Mouse (Mus musculus): ENCODE measurements at regions not wholly inside any gene's neighbourhood (a gene's known extent, or its start where the extent isn't known, plus 50 kb on each side); places are given as distances from the start of the nearest gene placed in this dataset.
"Not testable (repeated sequence)": the region's sequence is repeated elsewhere in the genome, so short reads cannot be mapped to it uniquely, and the experiment has no call there.

- DNase-seq (ENCODE audit: low read depth) = no peak
Measured at GRCm38 (mm10) chr6:6388835-6389440, 172.0 kb upstream of the Slc25a13 start.

- no peak for DNase-seq (ENCODE audit: low read depth)
Measured at GRCm38 (mm10) chr6:6387571-6387970, 170.6 kb upstream of the Slc25a13 start.

- DNase-seq (ENCODE audit: low read depth) = no peak
Measured at GRCm38 (mm10) chr6:6384971-6385370, 168.0 kb upstream of the Slc25a13 start.

- no peak for DNase-seq (ENCODE audit: low read depth)
Measured at GRCm38 (mm10) chr6:6384441-6384840, 167.5 kb upstream of the Slc25a13 start.

GRCm38 (mm10) chr6:6372421-6372820 lies 155.4 kb upstream of the Slc25a13 start:
- DNase-seq (ENCODE audit: low read depth) = no peak

GRCm38 (mm10) chr6:6371444-6372093 lies 154.6 kb upstream of the Slc25a13 start:
- no peak for DNase-seq (ENCODE audit: low read depth)

- no peak for DNase-seq (ENCODE audit: low read depth)
Measured at GRCm38 (mm10) chr6:6364037-6364436, 147.1 kb upstream of the Slc25a13 start.

GRCm38 (mm10) chr6:6362678-6363354 lies 145.8 kb upstream of the Slc25a13 start:
- DNase-seq (ENCODE audit: low read depth) = no peak

GRCm38 (mm10) chr6:6361181-6361580 lies 144.2 kb upstream of the Slc25a13 start:
- not testable (repeated sequence) for DNase-seq (ENCODE audit: low read depth)

GRCm38 (mm10) chr6:6357477-6357876 lies 140.5 kb upstream of the Slc25a13 start:
- DNase-seq (ENCODE audit: low read depth) = no peak

- no peak for DNase-seq (ENCODE audit: low read depth)
Measured at GRCm38 (mm10) chr6:6356967-6357366, 140.0 kb upstream of the Slc25a13 start.

- no peak for DNase-seq (ENCODE audit: low read depth)
Measured at GRCm38 (mm10) chr6:6335251-6335650, 118.3 kb upstream of the Slc25a13 start.

- DNase-seq (ENCODE audit: low read depth) = no peak
Measured at GRCm38 (mm10) chr6:6330271-6330670, 113.3 kb upstream of the Slc25a13 start.

GRCm38 (mm10) chr6:6325516-6325915 lies 108.5 kb upstream of the Slc25a13 start:
- DNase-seq (ENCODE audit: low read depth) = no peak

- DNase-seq (ENCODE audit: low read depth) = no peak
Measured at GRCm38 (mm10) chr6:6316725-6317124, 99.8 kb upstream of the Slc25a13 start.

- DNase-seq (ENCODE audit: low read depth) = no peak
Measured at GRCm38 (mm10) chr6:6313171-6313570, 96.2 kb upstream of the Slc25a13 start.

GRCm38 (mm10) chr6:6310213-6310612 lies 93.2 kb upstream of the Slc25a13 start:
- peak; percentile 49 for DNase-seq (ENCODE audit: low read depth)

GRCm38 (mm10) chr6:6307618-6308017 lies 90.6 kb upstream of the Slc25a13 start:
- DNase-seq (ENCODE audit: low read depth) = no peak

- no peak for DNase-seq (ENCODE audit: low read depth)
Measured at GRCm38 (mm10) chr6:6303767-6304166, 86.8 kb upstream of the Slc25a13 start.

GRCm38 (mm10) chr6:6301001-6301510 lies 84.1 kb upstream of the Slc25a13 start:
- no peak for DNase-seq (ENCODE audit: low read depth)

GRCm38 (mm10) chr6:6298867-6299852 lies 82.2 kb upstream of the Slc25a13 start:
- DNase-seq (ENCODE audit: low read depth) = peak; percentile 54

- not testable (repeated sequence) for DNase-seq (ENCODE audit: low read depth)
Measured at GRCm38 (mm10) chr6:6295551-6295950, 78.6 kb upstream of the Slc25a13 start.

Measured in gonadal fat pad, adult 2 months (tissue).